Mouse (Mus musculus) testis, adult 2 months (tissue): ENCODE data around the gene Edem1.

Experiments
- CTCF ChIP-seq: fragments of 200-500 bp; IDR thresholded peaks from 2 replicates; pipeline ENCODE4 v1.5.1; 2012; ENCODE audit warnings: low read depth, mild to moderate bottlenecking, inconsistent platforms, low read length, moderate library complexity; ENCODE audit not compliant: control insufficient read depth, insufficient read depth, insufficient replicate concordance
- POLR2A ChIP-seq: fragments of 200-500 bp; IDR thresholded peaks from 2 replicates; pipeline ENCODE4 v1.6.1; 2012; ENCODE audit warnings: low read depth, mild to moderate bottlenecking, inconsistent platforms, low read length, moderate library complexity; ENCODE audit not compliant: control insufficient read depth

GRCm38 (mm10) chr6:108810237-108810636 is 18.2 kb upstream of the Edem1 start:
- TF ChIP-seq CTCF, result no peak
- TF ChIP-seq POLR2A, result no peak
